Mouse (Mus musculus) bone marrow, adult 2 months (tissue): Measurements from ENCODE around the gene Gpd2.

Experiments
- CTCF ChIP-seq: fragments of 200-500 bp; IDR thresholded peaks from 2 replicates; pipeline ENCODE4 v1.5.1; 2011; ENCODE audit warnings: low read length, control low read depth; ENCODE audit not compliant: control insufficient read depth, insufficient read depth
- POLR2A ChIP-seq: fragments of 200-500 bp; IDR thresholded peaks from 2 replicates; pipeline ENCODE4 v1.6.1; 2011; ENCODE audit warnings: low read depth, mild to moderate bottlenecking, control low read depth, low read length, borderline replicate concordance; ENCODE audit not compliant: control insufficient read depth

DNA sequence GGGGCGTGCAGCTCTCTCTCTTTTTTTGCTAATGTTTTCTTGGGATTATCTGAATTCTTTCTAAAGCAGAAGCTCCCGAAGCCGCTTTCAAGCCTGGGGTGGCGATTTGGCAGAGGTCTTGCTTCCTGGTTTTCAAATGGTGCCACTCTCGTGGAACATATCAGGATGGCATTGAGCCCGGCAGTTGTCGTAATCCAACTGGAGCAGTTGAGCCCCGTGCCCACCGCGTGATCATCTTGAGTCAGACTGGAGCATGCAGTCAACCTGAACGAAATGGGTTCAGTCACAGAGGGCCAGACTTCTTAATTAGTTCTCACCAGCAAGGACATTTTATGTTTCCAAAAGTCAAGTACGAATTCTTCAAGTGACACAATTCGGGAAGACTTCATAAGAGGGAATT, 158.6 kb downstream of the Gpd2 start:
- TF ChIP-seq CTCF (no peak), POLR2A (no peak)
